Mouse (Mus musculus) gastrocnemius, adult 8-10 months (tissue): ENCODE data around the gene Adm. TPM values are rescaled to one million over a fixed set of nuclear protein-coding genes. Genes with fewer than 3 reads are reported as not detected.
"Not testable (repeated sequence)": the region's sequence is repeated elsewhere in the genome, so short reads cannot be mapped to it uniquely, and the experiment has no call there.

Experiments
- DNase-seq, 2 experiments: peaks; one replicate each; pipeline ENCODE4 v3.0.0; 2022; ENCODE audit warnings: low spot score in 2 of 2
- total RNA-seq, 4 experiments: library from RNA; stranded (reverse); gene quantifications; 2 replicates each; pipeline ENCODE4 v1.2.4; 2022

The Adm gene
- 1 to 10 TPM; 2.0 to 4.2 (median 2.5) TPM for total RNA-seq

- DNase-seq = peak; percentile 81 to 82
Measured at GRCm38 (mm10) chr7:110627486-110628272, at the start of gene Adm. Gene Adm, plus strand, starts transcription at chr7:110627661.

- DNase-seq = no peak
Measured at GRCm38 (mm10) chr7:110583705-110584104, 43.8 kb upstream of the Adm start.

- DNase-seq = no peak
Measured at GRCm38 (mm10) chr7:110584159-110584558, 43.3 kb upstream of the Adm start.

- no peak for DNase-seq
Measured at GRCm38 (mm10) chr7:110585250-110585649, 42.2 kb upstream of the Adm start.

GRCm38 (mm10) chr7:110587721-110588120, 39.7 kb upstream of the Adm start:
- no peak for DNase-seq

- DNase-seq = not testable (repeated sequence)
Measured at GRCm38 (mm10) chr7:110593991-110594390, 33.5 kb upstream of the Adm start.

GRCm38 (mm10) chr7:110597141-110597540, 30.3 kb upstream of the Adm start:
- DNase-seq = no peak

GRCm38 (mm10) chr7:110605476-110605875, 22.0 kb upstream of the Adm start:
- DNase-seq = no peak

- DNase-seq = no peak
Measured at GRCm38 (mm10) chr7:110606906-110607305, 20.6 kb upstream of the Adm start.

- DNase-seq = no peak
Measured at GRCm38 (mm10) chr7:110613381-110614132, 13.9 kb upstream of the Adm start.

GRCm38 (mm10) chr7:110614133-110615063, 13.1 kb upstream of the Adm start, which contains the start of gene Sbf2:
Gene Sbf2, minus strand, starts transcription at chr7:110614922.
- peak; percentile 64 to 66 for DNase-seq

- DNase-seq = peak in 1 of 2 experiments; percentile 39
Measured at GRCm38 (mm10) chr7:110615151-110615631, 12.3 kb upstream of the Adm start.

- DNase-seq = no peak
Measured at GRCm38 (mm10) chr7:110615792-110616191, 11.7 kb upstream of the Adm start.

GRCm38 (mm10) chr7:110619086-110619611, 8.3 kb upstream of the Adm start:
- DNase-seq = no peak

- no peak for DNase-seq
Measured at GRCm38 (mm10) chr7:110624067-110624466, 3.4 kb upstream of the Adm start.

GRCm38 (mm10) chr7:110624961-110625360, 2.5 kb upstream of the Adm start:
- DNase-seq = no peak

- DNase-seq = no peak
Measured at GRCm38 (mm10) chr7:110625489-110625888, 2.0 kb upstream of the Adm start.

- no peak for DNase-seq
Measured at GRCm38 (mm10) chr7:110626186-110627098, 1.0 kb upstream of the Adm start.

- no peak for DNase-seq
Measured at GRCm38 (mm10) chr7:110627099-110627482, 370 bp upstream of the Adm start.

GRCm38 (mm10) chr7:110628273-110628600, 776 bp downstream of the Adm start:
- DNase-seq = no peak
